Mouse (Mus musculus): ENCODE results near the gene Myh10. TPM values are rescaled to one million over a fixed set of nuclear protein-coding genes. Genes with fewer than 3 reads are reported as not detected.
"Not testable (repeated sequence)": the region's sequence is repeated elsewhere in the genome, so short reads cannot be mapped to it uniquely, and the experiment has no call there.

Myh10 gene
- polyA plus RNA-seq, 1 experiment = 6.8 TPM

GRCm38 (mm10) chr11:68826735-68827134 lies 135.4 kb downstream of the Myh10 start:
- no peak overlapping the region for H3K27ac ChIP-seq (ENCODE audit: insufficient read depth, low read depth, low read length)
- TF ChIP-seq POLR2A (IDR thresholded peaks at IDR 0.05; ENCODE audit: low read depth, low read length) = no peak
- no peak for TF ChIP-seq CTCF (IDR thresholded peaks at IDR 0.05; ENCODE audit: extremely low read depth, insufficient read length, insufficient replicate concordance, low read depth, low read length)
- H3K36me3 ChIP-seq (ENCODE audit: control insufficient read depth, insufficient read depth, low read length) = peaks cover 57% of the 10 kb centered on the region
- H3K4me1 ChIP-seq (ENCODE audit: control insufficient read depth, insufficient read depth, insufficient read length, low read length) = no peaks in the 10 kb centered on the region
- 72% methylated on average over 3 of the region's 3 CpGs for WGBS
- H3K4me3 ChIP-seq (ENCODE audit: low read depth, low read length) = no peak overlapping the region
- no peaks in the 10 kb centered on the region for H3K27me3 ChIP-seq (ENCODE audit: control insufficient read depth, insufficient read depth, low read length)

- peaks cover 59% of the 10 kb centered on the region for H3K36me3 ChIP-seq (ENCODE audit: control insufficient read depth, insufficient read depth, low read length)
- H3K27ac ChIP-seq (ENCODE audit: insufficient read depth, low read depth, low read length); H3K4me3 ChIP-seq (ENCODE audit: low read depth, low read length); H3K4me1 ChIP-seq (ENCODE audit: control insufficient read depth, insufficient read depth, insufficient read length, low read length); H3K27me3 ChIP-seq (ENCODE audit: control insufficient read depth, insufficient read depth, low read length): not testable (repeated sequence)
- 73% methylated on average over 5 of the region's 5 CpGs for WGBS
Observed at GRCm38 (mm10) chr11:68831580-68831979, 140.2 kb downstream of the Myh10 start.

- 55% methylated on average over 4 of the region's 4 CpGs for WGBS
- Histone ChIP-seq H3K4me3 (ENCODE audit: low read depth, low read length) (no peak overlapping the region), H3K4me1 (ENCODE audit: control insufficient read depth, insufficient read depth, insufficient read length, low read length) (no peaks in the 10 kb centered on the region), H3K36me3 (ENCODE audit: control insufficient read depth, insufficient read depth, low read length) (peaks cover 56% of the 10 kb centered on the region), H3K27ac (ENCODE audit: insufficient read depth, low read depth, low read length) (no peak overlapping the region), H3K27me3 (ENCODE audit: control insufficient read depth, insufficient read depth, low read length) (no peaks in the 10 kb centered on the region)
- no peak for TF ChIP-seq CTCF (IDR thresholded peaks at IDR 0.05; ENCODE audit: extremely low read depth, insufficient read length, insufficient replicate concordance, low read depth, low read length)
- no peak for TF ChIP-seq POLR2A (IDR thresholded peaks at IDR 0.05; ENCODE audit: low read depth, low read length)
Observed at GRCm38 (mm10) chr11:68832793-68833192, 141.4 kb downstream of the Myh10 start.

GRCm38 (mm10) chr11:68833593-68833992 lies 142.2 kb downstream of the Myh10 start:
- TF ChIP-seq POLR2A (IDR thresholded peaks at IDR 0.05; ENCODE audit: low read depth, low read length) (no peak), CTCF (IDR thresholded peaks at IDR 0.05; ENCODE audit: extremely low read depth, insufficient read length, insufficient replicate concordance, low read depth, low read length) (no peak)
- no peak overlapping the region for H3K4me3 ChIP-seq (ENCODE audit: low read depth, low read length)
- peaks cover 52% of the 10 kb centered on the region for H3K36me3 ChIP-seq (ENCODE audit: control insufficient read depth, insufficient read depth, low read length)
- no peaks in the 10 kb centered on the region for H3K27me3 ChIP-seq (ENCODE audit: control insufficient read depth, insufficient read depth, low read length)
- H3K27ac ChIP-seq (ENCODE audit: insufficient read depth, low read depth, low read length) = no peak overlapping the region
- H3K4me1 ChIP-seq (ENCODE audit: control insufficient read depth, insufficient read depth, insufficient read length, low read length) = no peaks in the 10 kb centered on the region

- Histone ChIP-seq H3K27me3 (ENCODE audit: control insufficient read depth, insufficient read depth, low read length) (no peaks in the 10 kb centered on the region), H3K27ac (ENCODE audit: insufficient read depth, low read depth, low read length) (no peak overlapping the region), H3K36me3 (ENCODE audit: control insufficient read depth, insufficient read depth, low read length) (peaks cover 50% of the 10 kb centered on the region), H3K4me1 (ENCODE audit: control insufficient read depth, insufficient read depth, insufficient read length, low read length) (no peaks in the 10 kb centered on the region), H3K4me3 (ENCODE audit: low read depth, low read length) (no peak overlapping the region)
- TF ChIP-seq POLR2A (IDR thresholded peaks at IDR 0.05; ENCODE audit: low read depth, low read length) (no peak), CTCF (IDR thresholded peaks at IDR 0.05; ENCODE audit: extremely low read depth, insufficient read length, insufficient replicate concordance, low read depth, low read length) (no peak)
- WGBS = 90% methylated on average over 3 of the region's 3 CpGs
Observed at GRCm38 (mm10) chr11:68835034-68835433, 143.7 kb downstream of the Myh10 start.

- no peak for TF ChIP-seq POLR2A (IDR thresholded peaks at IDR 0.05; ENCODE audit: low read depth, low read length)
- no peak for TF ChIP-seq CTCF (IDR thresholded peaks at IDR 0.05; ENCODE audit: extremely low read depth, insufficient read length, insufficient replicate concordance, low read depth, low read length)
- WGBS = 87% methylated on average over 5 of the region's 5 CpGs
- H3K4me3 ChIP-seq (ENCODE audit: low read depth, low read length) = no peak overlapping the region
- peaks cover 42% of the 10 kb centered on the region for H3K36me3 ChIP-seq (ENCODE audit: control insufficient read depth, insufficient read depth, low read length)
- no peaks in the 10 kb centered on the region for H3K27me3 ChIP-seq (ENCODE audit: control insufficient read depth, insufficient read depth, low read length)
- H3K4me1 ChIP-seq (ENCODE audit: control insufficient read depth, insufficient read depth, insufficient read length, low read length) = no peaks in the 10 kb centered on the region
- no peak overlapping the region for H3K27ac ChIP-seq (ENCODE audit: insufficient read depth, low read depth, low read length)
Observed at GRCm38 (mm10) chr11:68839606-68840005, 148.2 kb downstream of the Myh10 start.

GRCm38 (mm10) chr11:68850862-68851261 lies 159.5 kb downstream of the Myh10 start:
- H3K27me3 ChIP-seq (ENCODE audit: control insufficient read depth, insufficient read depth, low read length) = no peaks in the 10 kb centered on the region
- no peak for TF ChIP-seq CTCF (IDR thresholded peaks at IDR 0.05; ENCODE audit: extremely low read depth, insufficient read length, insufficient replicate concordance, low read depth, low read length)
- H3K36me3 ChIP-seq (ENCODE audit: control insufficient read depth, insufficient read depth, low read length) = no peaks in the 10 kb centered on the region
- no peak overlapping the region for H3K4me3 ChIP-seq (ENCODE audit: low read depth, low read length)
- 73% methylated on average over 7 of the region's 7 CpGs for WGBS
- H3K4me1 ChIP-seq (ENCODE audit: control insufficient read depth, insufficient read depth, insufficient read length, low read length) = peaks cover 15% of the 10 kb centered on the region; the same call in 1 of the 2 replicates
- no peak overlapping the region for H3K27ac ChIP-seq (ENCODE audit: insufficient read depth, low read depth, low read length)

Measured in small intestine, adult 2 months (tissue).